Mouse (Mus musculus): Measurements from ENCODE around the gene Olfr1423. TPM values are rescaled to one million over a fixed set of nuclear protein-coding genes. Genes with fewer than 3 reads are reported as not detected.

Olfr1423 gene
- polyA plus RNA-seq, 2 experiments = not detected

GRCm38 (mm10) chr19:12037727-12038126, 3.4 kb downstream of the Olfr1423 start:
- no peak overlapping the region for H3K4me3 ChIP-seq (ENCODE audit: insufficient read depth in 1 of 2, low read depth in 2 of 2, low read length in 2 of 2)
- H3K36me3 ChIP-seq (replicated peaks; ENCODE audit: control insufficient read depth, insufficient read depth, low read depth) = no peaks in the 10 kb centered on the region
- no peaks in the 10 kb centered on the region for H3K27me3 ChIP-seq (ENCODE audit: control insufficient read depth, insufficient read depth, low read length)
- no peak overlapping the region for H3K9ac ChIP-seq (replicated peaks)
- H3K4me1 ChIP-seq (replicated peaks; ENCODE audit: control insufficient read depth in 2 of 2, insufficient read depth in 2 of 2, low read length in 1 of 2) = no peaks in the 10 kb centered on the region
- DNase-seq (ENCODE audit: low read depth in 3 of 3, low spot score in 3 of 3) (no peak), ATAC-seq (ENCODE audit: insufficient read depth) (no peak)
- TF ChIP-seq CTCF (IDR thresholded peaks at IDR 0.05; ENCODE audit: low read depth) (no peak), EP300 (IDR thresholded peaks at IDR 0.05; ENCODE audit: low read depth) (no peak)
- no peak overlapping the region for H3K27ac ChIP-seq
- H3K9me3 ChIP-seq (ENCODE audit: control insufficient read depth, low read length) = no peaks in the 10 kb centered on the region
- H3K4me2 ChIP-seq (ENCODE audit: low read depth) = no peak overlapping the region

- Histone ChIP-seq H3K4me2 (ENCODE audit: low read depth) (no peak overlapping the region), H3K9me3 (ENCODE audit: control insufficient read depth, low read length) (no peaks in the 10 kb centered on the region), H3K9ac (replicated peaks) (no peak overlapping the region), H3K4me1 (replicated peaks; ENCODE audit: control insufficient read depth in 2 of 2, insufficient read depth in 2 of 2, low read length in 1 of 2) (peaks cover 0 to 7% of the 10 kb centered on the region in 2 experiments; a peak in 2 of 4 replicates), H3K27ac (no peak overlapping the region), H3K4me3 (ENCODE audit: insufficient read depth in 1 of 2, low read depth in 2 of 2, low read length in 2 of 2) (no peak overlapping the region), H3K36me3 (replicated peaks; ENCODE audit: control insufficient read depth, insufficient read depth, low read depth) (no peaks in the 10 kb centered on the region), H3K27me3 (ENCODE audit: control insufficient read depth, insufficient read depth, low read length) (no peaks in the 10 kb centered on the region)
- WGBS (ENCODE audit: insufficient replicate concordance) = 17% methylated on average over 2 of the region's 2 CpGs
- ATAC-seq (ENCODE audit: insufficient read depth) (no peak), DNase-seq (ENCODE audit: low read depth in 3 of 3, low spot score in 3 of 3) (no peak)
- TF ChIP-seq EP300 (IDR thresholded peaks at IDR 0.05; ENCODE audit: low read depth) (no peak), CTCF (IDR thresholded peaks at IDR 0.05; ENCODE audit: low read depth) (no peak)
Observed at GRCm38 (mm10) chr19:12026606-12027005, 14.5 kb downstream of the Olfr1423 start.

- H3K36me3 ChIP-seq (replicated peaks; ENCODE audit: control insufficient read depth, insufficient read depth, low read depth) = no peaks in the 10 kb centered on the region
- no peak overlapping the region for H3K4me3 ChIP-seq (ENCODE audit: insufficient read depth in 1 of 2, low read depth in 2 of 2, low read length in 2 of 2)
- H3K9me3 ChIP-seq (ENCODE audit: control insufficient read depth, low read length) = no peaks in the 10 kb centered on the region
- H3K27me3 ChIP-seq (ENCODE audit: control insufficient read depth, insufficient read depth, low read length) = no peaks in the 10 kb centered on the region
- TF ChIP-seq CTCF (IDR thresholded peaks at IDR 0.05; ENCODE audit: low read depth) (no peak), EP300 (IDR thresholded peaks at IDR 0.05; ENCODE audit: low read depth) (no peak)
- H3K27ac ChIP-seq = no peak overlapping the region
- 36% methylated on average over 3 of the region's 3 CpGs for WGBS (ENCODE audit: insufficient replicate concordance)
- ATAC-seq (ENCODE audit: insufficient read depth) = no peak
- H3K4me2 ChIP-seq (ENCODE audit: low read depth) = no peak overlapping the region
- H3K9ac ChIP-seq (replicated peaks) = no peak overlapping the region
- DNase-seq (ENCODE audit: low read depth in 3 of 3, low spot score in 3 of 3) = no peak
- H3K4me1 ChIP-seq (replicated peaks; ENCODE audit: control insufficient read depth in 2 of 2, insufficient read depth in 2 of 2, low read length in 1 of 2) = peaks cover 0 to 7% of the 10 kb centered on the region in 2 experiments; a peak in 2 of 4 replicates
Observed at GRCm38 (mm10) chr19:12025333-12025732, 15.8 kb downstream of the Olfr1423 start.

- no peak overlapping the region for H3K27ac ChIP-seq
- no peaks in the 10 kb centered on the region for H3K36me3 ChIP-seq (replicated peaks; ENCODE audit: control insufficient read depth, insufficient read depth, low read depth)
- no peak for ATAC-seq (ENCODE audit: insufficient read depth)
- WGBS (ENCODE audit: insufficient replicate concordance) = 39% methylated on average over 4 of the region's 4 CpGs
- H3K4me2 ChIP-seq (ENCODE audit: low read depth) = no peak overlapping the region
- no peak overlapping the region for H3K4me3 ChIP-seq (ENCODE audit: insufficient read depth in 1 of 2, low read depth in 2 of 2, low read length in 2 of 2)
- peaks cover 0 to 7% of the 10 kb centered on the region in 2 experiments; a peak in 2 of 4 replicates for H3K4me1 ChIP-seq (replicated peaks; ENCODE audit: control insufficient read depth in 2 of 2, insufficient read depth in 2 of 2, low read length in 1 of 2)
- DNase-seq (ENCODE audit: low read depth in 3 of 3, low spot score in 3 of 3) = no peak
- no peaks in the 10 kb centered on the region for H3K27me3 ChIP-seq (ENCODE audit: control insufficient read depth, insufficient read depth, low read length)
- H3K9ac ChIP-seq (replicated peaks) = no peak overlapping the region
- no peaks in the 10 kb centered on the region for H3K9me3 ChIP-seq (ENCODE audit: control insufficient read depth, low read length)
- TF ChIP-seq CTCF (IDR thresholded peaks at IDR 0.05; ENCODE audit: low read depth) (no peak), EP300 (IDR thresholded peaks at IDR 0.05; ENCODE audit: low read depth) (no peak)
Observed at GRCm38 (mm10) chr19:12024149-12024548, 17.0 kb downstream of the Olfr1423 start.

- Histone ChIP-seq H3K4me3 (ENCODE audit: insufficient read depth in 1 of 2, low read depth in 2 of 2, low read length in 2 of 2) (no peak overlapping the region), H3K27me3 (ENCODE audit: control insufficient read depth, insufficient read depth, low read length) (no peaks in the 10 kb centered on the region), H3K9ac (replicated peaks) (no peak overlapping the region), H3K4me2 (ENCODE audit: low read depth) (no peak overlapping the region), H3K36me3 (replicated peaks; ENCODE audit: control insufficient read depth, insufficient read depth, low read depth) (no peaks in the 10 kb centered on the region), H3K9me3 (ENCODE audit: control insufficient read depth, low read length) (no peaks in the 10 kb centered on the region), H3K4me1 (replicated peaks; ENCODE audit: control insufficient read depth in 2 of 2, insufficient read depth in 2 of 2, low read length in 1 of 2) (0 out of 4 replicates have a peak, but pooled peaks cover 0 to under 1% of the 10 kb centered on the region in 2 experiments), H3K27ac (no peak overlapping the region)
- no peak for TF ChIP-seq CTCF (IDR thresholded peaks at IDR 0.05; ENCODE audit: low read depth)
- TF ChIP-seq EP300 (IDR thresholded peaks at IDR 0.05; ENCODE audit: low read depth) = no peak
- ATAC-seq (ENCODE audit: insufficient read depth) = no peak
- WGBS (ENCODE audit: insufficient replicate concordance) = 82% methylated on average over 4 of the region's 4 CpGs
- no peak for DNase-seq (ENCODE audit: low read depth in 3 of 3, low spot score in 3 of 3)
Observed at GRCm38 (mm10) chr19:12016192-12016591, 24.9 kb downstream of the Olfr1423 start.
